Mouse (Mus musculus) embryonic facial prominence, embryonic 14.5 days (tissue): ENCODE data around the gene Etv3. TPM values are rescaled to one million over a fixed set of nuclear protein-coding genes. Genes with fewer than 3 reads are reported as not detected.

ENCODE experiments used
- ATAC-seq: fragments of 200-750 bp; cut with Nextera tagmentation; 2 replicates; pipeline ENCODE4 v1.8.0; 2017; ENCODE audit warnings: low read depth, moderate number of reproducible peaks, moderate TSS enrichment
- DNase-seq: peaks from one replicate; pipeline ENCODE4 v3.0.0-alpha.2; 2015; ENCODE audit warnings: low spot score
- H3K27ac ChIP-seq: fragments of 300-500 bp; sonication (generic); replicated peaks from 2 replicates; pipeline ENCODE4 v1.5.1; 2014; ENCODE audit warnings: low read depth, mild to moderate bottlenecking, low read length, moderate library complexity
- H3K27me3 ChIP-seq: fragments of 300-500 bp; sonication (generic); replicated peaks from 2 replicates; pipeline ENCODE4 v1.6.1; 2014; ENCODE audit warnings: low read length; ENCODE audit not compliant: control insufficient read depth, insufficient read depth
- H3K36me3 ChIP-seq: fragments of 300-500 bp; sonication (generic); 2 replicates; pipeline ENCODE4 v1.6.1; 2014; ENCODE audit warnings: low read length, mixed read lengths; ENCODE audit not compliant: control insufficient read depth, insufficient read depth
- H3K4me1 ChIP-seq: fragments of 300-500 bp; sonication (generic); 2 replicates; pipeline ENCODE4 v1.6.1; 2014; ENCODE audit warnings: antibody characterized with exemption, low read length; ENCODE audit not compliant: control insufficient read depth, insufficient read depth
- H3K4me2 ChIP-seq: fragments of 300-500 bp; sonication (generic); 2 replicates; pipeline ENCODE4 v1.6.1; 2014; ENCODE audit warnings: low read depth, mild to moderate bottlenecking, low read length, moderate library complexity, mixed read lengths
- H3K4me3 ChIP-seq: fragments of 300-500 bp; sonication (generic); 2 replicates; pipeline ENCODE4 v1.5.1; 2014; ENCODE audit warnings: low read depth, mild to moderate bottlenecking, low read length
- H3K9ac ChIP-seq: fragments of 300-500 bp; sonication (generic); 2 replicates; pipeline ENCODE4 v1.6.1; 2014; ENCODE audit warnings: low read depth, mild to moderate bottlenecking, low read length, moderate library complexity, mixed read lengths
- H3K9me3 ChIP-seq: fragments of 300-500 bp; sonication (generic); 2 replicates; pipeline ENCODE4 v1.6.1; 2016; ENCODE audit warnings: low read length; ENCODE audit not compliant: control insufficient read depth
- WGBS: fragments of 180-500 bp; shearing (Covaris S2); extraction: QIAGEN DNeasy Blood & Tissue Kit; methylation state at CpG from one replicate; pipeline ENCODE4 v1.1.7; 2014; 5-methylcytosine and 5-hydroxymethylcytosine counted together
- polyA plus RNA-seq: library from polyadenylated mRNA; unstranded; fragments of >200 nt; fragmentation: Nextera tagmentation; extraction: Ambion mirVana; gene quantifications from 2 replicates; pipeline ENCODE4 v1.2.1, GENCODE M21; 2014

The Etv3 gene
- polyA plus RNA-seq, 1 experiment from 2014 or later: 10.8 TPM

DNA sequence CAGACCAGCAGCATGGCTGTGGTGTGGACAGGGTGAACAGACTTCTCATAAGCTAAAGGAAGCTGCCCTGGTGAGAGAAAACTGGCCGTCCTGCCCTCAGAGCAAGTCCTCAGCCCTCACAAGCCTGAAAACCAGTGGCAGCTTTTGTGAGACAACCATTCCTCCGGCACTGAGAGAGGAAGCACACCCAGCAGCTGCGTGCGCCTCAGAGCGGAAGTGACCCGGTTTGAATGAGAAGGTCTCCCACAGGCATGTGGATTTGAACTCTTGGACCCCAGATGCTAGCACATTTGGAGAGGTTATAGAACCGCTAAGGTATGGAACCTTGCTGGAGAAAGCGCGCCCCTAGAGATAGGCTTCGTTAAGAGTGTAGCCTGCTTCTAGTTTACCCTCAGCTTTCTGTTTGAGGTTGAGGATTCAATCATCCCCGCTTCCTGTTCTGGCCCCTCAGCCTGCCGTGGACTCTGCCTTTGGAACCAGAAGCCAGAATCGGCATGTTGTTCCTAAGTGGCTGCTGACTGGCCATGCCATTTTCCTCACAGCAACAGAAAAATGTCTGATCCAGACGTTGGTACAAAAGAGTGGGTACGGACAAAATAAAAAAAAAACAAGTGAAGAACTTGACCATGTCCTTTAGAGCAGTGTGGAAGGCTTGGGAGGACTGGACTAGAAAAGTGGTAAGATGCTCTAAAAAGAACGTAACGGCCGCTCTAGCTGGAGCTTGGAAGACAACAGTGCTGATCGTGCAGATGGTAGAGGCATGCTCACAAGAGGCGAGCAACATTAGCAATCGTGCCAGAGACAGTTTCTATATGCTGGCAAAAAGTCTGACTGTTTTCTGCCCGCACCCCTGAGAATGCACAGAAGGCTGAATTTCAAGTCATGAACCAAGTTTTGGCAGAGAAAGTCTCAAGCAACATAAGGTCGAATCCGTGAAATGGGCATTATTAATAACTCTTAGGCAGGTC is 24.8 kb upstream of the Etv3 start:
- DNase-seq: no peak
- Histone ChIP-seq H3K9ac (no peak overlapping the region), H3K36me3 (no peaks in the 10 kb centered on the region), H3K9me3 (no peaks in the 10 kb centered on the region), H3K4me1 (no peaks in the 10 kb centered on the region), H3K27ac (no peak overlapping the region), H3K4me3 (no peak overlapping the region), H3K27me3 (0 out of 2 replicates have a peak, but pooled peaks cover 4% of the 10 kb centered on the region), H3K4me2 (no peak overlapping the region)
- WGBS: 73% methylated on average over 24 of the region's 24 CpGs
- ATAC-seq: no peak

DNA sequence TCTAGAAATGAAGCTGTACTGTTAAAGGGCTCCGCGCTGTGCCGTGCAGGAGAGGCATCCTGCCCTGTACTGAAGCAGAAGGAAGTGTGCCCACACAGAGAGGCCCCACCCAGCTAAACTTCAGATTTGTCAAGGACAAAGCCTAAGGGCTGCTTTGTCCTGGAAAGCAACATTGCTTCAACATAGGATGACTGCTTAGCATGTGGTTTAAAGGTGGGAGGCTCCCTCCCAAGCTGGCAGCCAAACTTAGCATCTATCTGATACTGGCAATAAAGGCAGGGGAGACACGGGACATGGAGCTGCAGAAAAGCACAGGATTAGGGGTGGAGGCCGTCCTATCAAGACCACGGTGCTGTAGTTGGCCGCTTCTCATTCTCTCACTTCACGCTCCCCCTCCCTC is 24.1 kb upstream of the Etv3 start:
- no peak overlapping the region for H3K9ac ChIP-seq
- H3K4me3 ChIP-seq: no peak overlapping the region
- H3K27me3 ChIP-seq: 0 out of 2 replicates have a peak, but pooled peaks cover 4% of the 10 kb centered on the region
- no peaks in the 10 kb centered on the region for H3K9me3 ChIP-seq
- no peak overlapping the region for H3K27ac ChIP-seq
- ATAC-seq (no peak), DNase-seq (no peak)
- H3K4me2 ChIP-seq: no peak overlapping the region
- no peaks in the 10 kb centered on the region for H3K36me3 ChIP-seq
- 54% methylated on average over 8 of the region's 8 CpGs for WGBS
- no peaks in the 10 kb centered on the region for H3K4me1 ChIP-seq

DNA sequence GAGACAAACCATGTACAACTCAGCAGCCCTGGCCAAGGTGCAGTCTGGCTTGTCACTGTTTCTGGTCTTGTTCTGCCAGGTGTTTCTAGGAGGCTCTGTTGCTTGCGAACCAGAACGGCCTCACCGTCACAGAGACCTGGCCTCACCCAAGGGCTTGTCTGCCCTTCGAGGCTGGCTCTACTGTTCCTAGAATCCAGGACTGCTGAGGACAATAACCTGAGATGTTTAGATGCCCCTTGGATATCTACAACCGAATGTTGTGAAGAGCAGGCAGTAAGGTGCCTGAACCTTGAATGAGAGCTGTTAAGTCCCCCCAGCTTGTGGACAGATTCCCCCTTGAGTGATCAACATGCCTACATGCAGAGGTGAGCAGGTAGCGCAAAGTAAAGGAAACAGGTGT is 22.4 kb upstream of the Etv3 start:
- WGBS: 86% methylated on average over 6 of the region's 6 CpGs
- no peak for ATAC-seq
- Histone ChIP-seq H3K27me3 (0 out of 2 replicates have a peak, but pooled peaks cover 4% of the 10 kb centered on the region), H3K4me1 (no peaks in the 10 kb centered on the region), H3K9ac (no peak overlapping the region), H3K4me3 (no peak overlapping the region), H3K36me3 (no peaks in the 10 kb centered on the region), H3K4me2 (no peak overlapping the region), H3K27ac (no peak overlapping the region), H3K9me3 (no peaks in the 10 kb centered on the region)
- DNase-seq: no peak

DNA sequence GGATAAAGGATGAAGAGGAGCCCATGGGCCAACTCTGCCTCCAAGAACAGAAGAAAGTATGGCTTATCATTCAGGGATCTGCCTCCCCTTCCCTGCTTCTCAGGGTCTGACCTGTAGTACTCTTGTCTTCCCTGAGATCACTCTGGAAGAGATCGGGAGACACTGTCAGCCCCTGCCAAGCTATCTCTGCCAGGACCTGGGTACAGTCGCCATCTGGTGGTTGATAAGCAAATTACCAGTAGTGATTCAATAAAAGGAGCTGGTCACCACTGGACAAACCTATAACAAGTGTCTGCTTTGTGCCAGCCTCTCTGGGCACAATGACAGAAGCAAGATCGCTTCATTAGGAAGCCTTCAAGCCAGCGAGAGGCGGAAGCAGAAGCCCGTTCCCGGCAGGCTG is 20.9 kb upstream of the Etv3 start:
- H3K27me3 ChIP-seq: 0 out of 2 replicates have a peak, but pooled peaks cover 4% of the 10 kb centered on the region

DNA sequence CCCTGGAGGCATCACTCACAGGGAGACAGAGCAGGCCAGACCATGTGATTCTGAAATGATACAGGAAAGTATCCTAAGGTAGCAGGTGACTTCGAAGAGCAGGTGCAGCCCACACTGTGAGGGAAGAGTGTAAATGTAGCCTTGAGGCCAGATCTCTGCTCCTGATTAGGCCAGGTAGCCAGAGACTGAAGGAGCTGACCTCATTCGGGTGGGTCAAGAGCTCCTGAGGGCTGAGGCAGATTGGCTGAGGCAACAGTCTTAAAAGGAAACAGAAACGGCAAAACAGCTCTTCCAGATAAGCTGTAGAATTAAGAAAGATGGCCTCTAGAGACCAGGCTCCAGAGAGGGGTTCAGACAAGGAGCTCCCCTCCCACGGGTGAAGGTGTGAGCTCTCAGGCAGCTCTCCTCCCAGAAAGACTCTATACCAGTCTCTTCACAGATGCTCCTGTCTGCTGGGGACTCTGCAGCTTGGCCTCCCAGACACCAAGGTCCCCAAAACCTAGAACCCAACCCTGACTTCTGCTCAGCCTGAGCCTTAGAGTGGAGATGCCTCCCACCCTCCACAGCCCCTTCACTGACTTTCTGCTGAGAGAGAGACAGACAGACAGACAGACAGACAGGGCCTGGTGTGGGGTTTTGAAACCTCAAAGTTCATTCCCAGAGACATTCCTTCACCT is 20.3 kb upstream of the Etv3 start:
- Histone ChIP-seq H3K4me2 (no peak overlapping the region), H3K27ac (no peak overlapping the region), H3K36me3 (no peaks in the 10 kb centered on the region), H3K4me1 (no peaks in the 10 kb centered on the region), H3K4me3 (no peak overlapping the region), H3K9me3 (no peaks in the 10 kb centered on the region), H3K27me3 (0 out of 2 replicates have a peak, but pooled peaks cover 4% of the 10 kb centered on the region), H3K9ac (no peak overlapping the region)
- ATAC-seq (no peak), DNase-seq (no peak)
- WGBS: 33% methylated on average over 4 of the region's 4 CpGs

More for the DNA sequence above, 20.9 kb upstream of the Etv3 start:
- DNase-seq: peak; percentile 44
- Histone ChIP-seq H3K4me3 (no peak overlapping the region), H3K27ac (no peak overlapping the region), H3K4me2 (no peak overlapping the region), H3K9me3 (no peaks in the 10 kb centered on the region), H3K4me1 (no peaks in the 10 kb centered on the region), H3K9ac (no peak overlapping the region), H3K36me3 (no peaks in the 10 kb centered on the region)
- 19% methylated on average over 7 of the region's 7 CpGs for WGBS
- no peak for ATAC-seq

DNA sequence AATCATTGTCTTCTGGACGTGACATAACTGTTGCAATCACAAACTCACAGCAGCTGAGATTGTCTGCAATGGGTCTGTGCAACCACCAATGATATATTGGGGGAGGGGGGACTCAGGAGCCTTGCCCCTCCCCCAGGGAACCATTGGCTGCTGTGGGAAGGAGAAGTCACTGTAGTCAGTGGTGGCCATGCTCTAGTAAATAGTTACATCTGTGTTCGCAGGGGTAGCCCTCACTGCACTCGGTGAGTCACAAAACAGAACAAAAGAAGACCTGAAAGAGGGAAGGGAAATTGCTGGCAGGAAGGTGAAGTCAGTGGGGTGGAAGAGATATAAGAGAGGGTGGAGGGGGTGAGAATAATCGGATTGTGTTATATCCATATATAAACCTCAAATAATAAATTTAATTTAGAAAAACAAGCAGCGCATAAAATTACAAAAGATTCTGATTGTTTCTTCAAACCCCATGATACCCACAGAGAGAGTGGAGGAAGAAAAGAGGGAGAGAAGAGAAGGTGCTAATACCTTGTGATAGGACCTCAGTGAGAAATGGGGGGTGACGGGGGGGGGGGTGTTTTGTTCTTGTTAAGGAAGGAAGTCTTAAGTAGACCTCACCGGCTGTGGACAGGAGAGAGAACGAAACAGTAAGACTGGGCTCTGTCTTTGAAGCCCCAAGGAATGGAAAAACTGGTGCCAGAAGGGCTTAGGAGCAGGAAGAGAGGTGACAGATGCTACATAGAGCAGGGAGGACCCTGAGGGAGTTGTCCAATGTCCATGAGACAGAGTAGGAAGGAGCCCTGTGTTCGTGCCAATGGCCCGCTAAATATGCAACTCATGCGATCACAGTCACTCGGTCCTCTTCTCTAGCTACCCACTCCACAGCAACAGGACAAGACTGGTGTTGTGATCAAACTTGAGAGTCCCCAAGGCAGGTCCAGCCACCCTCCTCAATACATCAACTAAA is 18.5 kb upstream of the Etv3 start:
- Histone ChIP-seq H3K4me1 (no peaks in the 10 kb centered on the region), H3K27ac (no peak overlapping the region), H3K4me3 (no peak overlapping the region), H3K27me3 (0 out of 2 replicates have a peak, but pooled peaks cover 4% of the 10 kb centered on the region), H3K4me2 (no peak overlapping the region), H3K36me3 (no peaks in the 10 kb centered on the region), H3K9me3 (no peaks in the 10 kb centered on the region), H3K9ac (no peak overlapping the region)
- ATAC-seq (no peak), DNase-seq (no peak)
- 69% methylated on average over 12 of the region's 12 CpGs for WGBS

DNA sequence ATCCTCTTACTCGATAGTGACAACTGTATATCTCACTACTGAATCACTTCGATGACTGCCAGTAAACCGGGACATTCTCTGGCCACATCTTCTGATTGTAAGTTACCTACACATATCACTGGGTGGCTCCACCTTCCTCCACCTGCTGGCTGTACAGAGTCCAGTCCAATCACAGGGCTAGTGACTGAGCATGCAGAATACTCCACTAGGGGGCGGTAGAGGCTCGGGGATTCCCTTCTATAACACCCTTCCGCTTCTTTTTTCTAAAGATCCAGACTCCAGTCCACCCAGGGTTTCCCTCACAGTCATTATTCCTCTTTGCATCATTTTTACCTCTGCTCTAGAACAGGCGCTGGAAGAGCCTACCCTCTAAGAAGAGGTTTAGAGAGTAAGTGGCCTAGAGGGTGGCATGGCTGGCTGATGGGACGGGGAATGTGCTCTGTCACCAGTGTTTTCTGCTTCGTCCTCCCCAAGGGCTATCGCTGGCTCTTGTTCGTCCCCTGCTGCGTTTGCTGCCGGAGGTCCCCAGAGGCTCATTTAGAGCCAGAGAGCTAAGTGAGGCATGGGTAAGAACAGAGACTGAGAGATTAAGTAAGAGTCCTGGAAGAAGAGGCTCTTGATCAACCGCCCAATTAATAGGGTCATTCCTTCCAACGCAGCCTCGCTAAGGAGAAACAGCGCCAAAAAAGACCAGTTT is 16.9 kb upstream of the Etv3 start:
- Histone ChIP-seq H3K27ac (no peak overlapping the region), H3K4me2 (peak overlapping the region; percentile 28), H3K36me3 (no peaks in the 10 kb centered on the region), H3K4me3 (no peak overlapping the region), H3K27me3 (0 out of 2 replicates have a peak, but pooled peaks cover 2% of the 10 kb centered on the region), H3K9ac (0 out of 2 replicates have a peak overlapping the region, but pooled peaks have one; percentile 26), H3K4me1 (no peaks in the 10 kb centered on the region), H3K9me3 (no peaks in the 10 kb centered on the region)
- ATAC-seq: peak; percentile 85
- peak; percentile 89 for DNase-seq
- WGBS: 27% methylated on average over 17 of the region's 17 CpGs
